Mouse (Mus musculus): ENCODE results near the gene Rbpms2.

DNA sequence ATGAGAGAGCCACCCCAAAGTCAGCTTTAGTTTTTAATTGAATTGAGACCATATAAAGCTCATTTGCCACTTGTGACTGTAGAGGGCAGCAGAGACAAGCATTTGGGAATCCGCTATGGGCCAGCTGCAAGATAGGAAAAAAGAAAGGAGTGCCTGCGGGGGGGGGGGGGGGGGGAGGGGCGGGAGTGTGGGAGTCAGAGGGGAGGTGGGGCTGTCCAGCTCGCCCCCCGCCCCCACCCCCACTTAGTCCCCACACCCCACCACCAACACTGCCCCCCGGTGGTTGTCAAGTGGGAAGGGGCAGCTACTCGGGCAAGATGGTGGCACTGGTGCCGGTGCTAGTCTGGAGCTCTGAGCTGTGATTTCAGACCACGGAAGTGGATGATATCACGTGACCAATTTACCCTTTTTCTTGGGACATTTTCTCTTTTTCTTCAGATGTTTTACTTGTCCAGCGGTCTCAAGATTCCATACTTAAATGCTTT lies 30.6 kb upstream of the Rbpms2 start:
- no peak for TF ChIP-seq POLR2A (IDR thresholded peaks at IDR 0.05; ENCODE audit: extremely low read depth, insufficient read depth, low read length)
- TF ChIP-seq CTCF (IDR thresholded peaks at IDR 0.05; ENCODE audit: low read depth, low read length) = peak; percentile 36; the same call in 1 of the 2 replicates

All from liver, adult 2 months (tissue).